Mouse (Mus musculus) embryonic fibroblast, embryonic 13.5 days (primary cell): ENCODE measurements around the gene Aicda.

Experiments used
- CTCF ChIP-seq: IDR thresholded peaks from 2 replicates; pipeline ENCODE4 v1.5.1; 2011; ENCODE audit warnings: mild to moderate bottlenecking, control low read depth, low read length, moderate library complexity, borderline replicate concordance; ENCODE audit not compliant: insufficient read depth
- POLR2A ChIP-seq: IDR thresholded peaks from 2 replicates; pipeline ENCODE4 v1.6.1; 2011; ENCODE audit warnings: low read depth, mild to moderate bottlenecking, control low read depth, low read length, moderate library complexity

- TF ChIP-seq CTCF (no peak), POLR2A (no peak)
Observed at GRCm38 (mm10) chr6:122553606-122554005, at the start of gene Aicda.
